Mouse (Mus musculus) MEL-GATA-1-ER (cell line): ENCODE data around the gene Cadps2.

Source experiments
- DNase-seq: peaks from one replicate; pipeline ENCODE4 v3.0.0-alpha.2; 2012; ENCODE audit warnings: low read depth; ENCODE audit errors: extremely low read depth

Cadps2 gene

DNA sequence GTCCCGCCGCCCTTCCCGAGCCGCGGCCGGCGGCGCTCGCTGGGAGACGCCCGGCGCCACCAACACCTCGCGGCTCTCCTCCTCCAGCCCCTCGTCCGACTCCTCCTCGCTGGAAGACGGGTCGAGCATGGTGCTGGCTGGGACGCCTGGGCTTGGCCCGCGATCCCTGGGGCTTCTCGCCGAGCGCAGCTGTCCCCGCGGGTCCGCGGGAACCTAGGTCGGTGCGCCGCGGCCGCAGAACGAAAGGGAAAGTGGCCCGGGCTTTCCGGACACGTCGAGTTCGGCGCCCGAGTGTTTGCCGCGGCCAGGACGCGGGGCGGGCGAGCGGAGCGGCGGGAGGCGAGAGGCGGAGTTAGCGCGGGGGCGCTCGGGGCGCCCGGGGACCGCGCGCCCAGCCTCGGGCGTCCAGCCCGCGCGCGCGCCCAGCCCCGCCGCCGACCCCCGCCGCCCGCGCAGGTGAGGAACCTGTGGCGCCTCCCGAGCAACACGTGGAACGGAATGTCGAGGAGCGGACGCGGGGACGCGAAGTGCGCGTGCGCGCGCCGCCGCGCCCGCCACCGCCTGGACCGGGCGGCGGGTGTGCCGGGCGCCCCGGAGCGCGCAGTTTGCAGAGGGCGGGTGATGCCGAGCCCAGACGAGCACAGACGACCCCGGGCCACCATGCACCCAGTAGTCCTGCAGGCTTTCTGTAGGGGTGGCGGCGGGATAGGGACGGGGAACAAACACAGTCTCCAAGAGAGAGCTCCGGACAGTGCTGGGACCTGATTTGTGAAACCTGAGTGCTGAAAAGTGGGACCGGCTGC lies at the start of gene Cadps2:
Gene Cadps2 (minus strand): TSS at position 413 of the 803 bp plus-strand sequence.
- DNase-seq: no peak

DNA sequence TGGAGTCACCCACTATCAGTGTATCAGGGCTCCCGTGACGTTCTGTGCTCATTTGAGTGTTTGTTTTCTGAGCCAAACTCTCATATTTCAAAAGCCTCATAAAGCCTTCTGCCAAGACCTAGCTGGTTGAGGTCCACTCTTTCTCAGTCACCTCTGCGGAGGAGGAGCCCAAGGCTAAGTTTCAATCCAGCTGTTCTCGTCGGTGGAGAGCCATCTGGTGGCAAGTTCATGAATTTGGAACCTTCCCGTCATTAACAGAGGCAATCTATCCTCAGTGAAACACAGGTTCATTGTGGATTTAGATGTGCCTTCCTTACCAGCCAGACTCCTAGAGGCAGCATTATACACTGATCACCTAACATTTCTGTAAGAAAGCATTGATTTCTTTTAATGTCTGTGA lies 47.2 kb upstream of the Cadps2 start:
- no peak for DNase-seq

DNA sequence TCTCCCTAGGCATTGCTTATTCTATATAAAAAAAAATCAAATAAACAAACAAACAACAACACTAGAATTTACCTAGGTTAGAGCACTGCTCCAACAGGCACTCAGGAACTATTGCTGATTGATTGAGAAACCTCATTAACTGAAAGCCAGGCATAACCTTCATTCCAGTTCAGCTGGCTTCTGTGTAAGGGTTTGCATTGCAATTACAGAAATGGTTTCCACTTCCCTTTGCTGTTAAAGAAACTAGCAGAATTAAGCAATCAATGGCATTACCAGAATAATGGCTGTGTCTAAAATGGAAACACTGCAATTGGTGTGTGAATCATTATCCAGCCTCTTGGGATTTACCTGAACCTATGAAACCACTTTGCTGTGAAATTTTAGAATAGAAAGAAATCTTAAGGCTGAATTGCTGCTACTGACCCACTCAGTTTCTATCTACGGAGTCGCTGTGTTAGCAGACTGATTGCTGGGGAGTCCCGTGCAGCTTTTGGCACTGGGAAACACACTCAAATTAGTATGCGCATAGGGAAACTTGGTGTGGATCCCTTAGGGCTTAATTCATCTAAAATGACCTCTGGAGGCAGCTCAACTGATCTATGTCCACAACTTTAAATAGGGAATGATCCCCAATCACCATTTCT lies 37.7 kb upstream of the Cadps2 start:
- no peak for DNase-seq

DNA sequence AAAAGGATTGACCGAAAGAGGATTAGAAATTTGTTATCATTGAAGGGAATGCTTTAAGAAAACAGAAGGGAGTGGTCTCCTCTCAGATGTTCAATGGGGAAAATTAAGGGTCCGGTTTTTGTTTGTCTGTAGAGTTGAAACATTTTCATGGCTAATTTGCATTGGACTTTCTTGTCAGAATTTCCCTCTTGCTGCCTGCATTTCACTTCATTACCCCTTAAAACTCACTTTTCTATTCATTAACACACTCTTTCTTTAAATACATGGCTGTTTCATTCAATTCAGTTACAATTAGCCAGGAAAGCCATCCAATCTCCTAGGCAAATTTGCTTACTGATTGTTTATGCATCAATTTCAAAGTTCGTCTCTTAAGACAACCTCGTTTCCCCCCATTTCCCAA lies 37.1 kb upstream of the Cadps2 start:
- DNase-seq: no peak

DNA sequence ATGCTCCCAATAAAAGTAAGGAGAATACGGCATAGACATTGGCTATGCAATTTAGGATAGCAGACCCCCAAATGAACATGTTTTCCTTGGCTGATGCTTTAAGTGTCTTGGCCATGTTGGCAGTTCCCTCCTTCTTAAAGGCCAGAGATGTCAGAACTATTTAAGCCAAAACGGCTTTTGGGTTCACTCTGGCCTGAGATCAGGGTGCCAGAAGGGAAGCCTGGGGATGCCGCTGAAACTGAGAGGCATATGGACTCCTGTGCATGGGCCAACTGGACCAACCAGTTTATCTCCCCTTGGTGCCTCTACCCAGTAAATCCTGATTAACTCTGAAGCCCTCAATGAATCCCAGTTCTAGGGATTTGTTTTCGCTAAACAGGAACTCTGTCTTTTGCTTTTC lies 34.6 kb upstream of the Cadps2 start:
- DNase-seq: no peak

DNA sequence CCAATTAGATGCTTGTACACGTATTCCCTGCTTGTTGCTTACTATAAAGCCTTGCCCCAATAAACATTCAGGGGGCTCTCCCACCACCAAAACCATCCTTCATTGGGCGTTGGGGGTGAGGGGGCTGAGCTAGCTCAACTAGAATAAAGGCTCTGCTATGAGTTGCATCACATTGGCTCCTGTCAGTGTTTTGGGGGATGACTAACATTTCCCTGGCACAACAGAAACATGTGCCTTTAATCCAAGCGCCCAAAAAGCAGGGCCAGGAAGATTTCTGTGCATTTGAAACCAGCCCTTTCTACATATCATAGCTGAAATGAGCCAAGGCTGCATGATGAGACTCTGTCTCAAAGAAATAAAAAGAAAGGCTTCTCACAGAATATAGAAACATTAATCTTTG lies 34.0 kb upstream of the Cadps2 start:
- no peak for DNase-seq

DNA sequence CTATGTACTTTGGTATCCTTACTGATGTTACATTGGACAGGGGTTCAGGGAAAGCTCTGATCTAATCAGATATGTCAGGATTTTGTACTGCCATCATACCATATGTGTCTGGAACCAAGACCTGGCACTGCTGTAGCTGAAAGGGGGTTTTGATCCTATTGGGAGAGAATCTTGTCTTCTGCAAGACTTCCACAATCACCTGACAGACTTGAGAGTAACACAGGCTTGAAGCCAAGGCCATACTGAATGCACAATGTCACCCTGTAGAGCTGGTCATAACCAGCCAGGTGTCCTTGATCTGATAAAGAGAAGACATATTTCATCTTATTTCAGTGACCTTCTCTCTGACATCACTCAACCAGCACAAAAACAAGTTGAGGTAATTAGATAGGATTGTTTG lies 30.8 kb upstream of the Cadps2 start:
- DNase-seq: no peak

DNA sequence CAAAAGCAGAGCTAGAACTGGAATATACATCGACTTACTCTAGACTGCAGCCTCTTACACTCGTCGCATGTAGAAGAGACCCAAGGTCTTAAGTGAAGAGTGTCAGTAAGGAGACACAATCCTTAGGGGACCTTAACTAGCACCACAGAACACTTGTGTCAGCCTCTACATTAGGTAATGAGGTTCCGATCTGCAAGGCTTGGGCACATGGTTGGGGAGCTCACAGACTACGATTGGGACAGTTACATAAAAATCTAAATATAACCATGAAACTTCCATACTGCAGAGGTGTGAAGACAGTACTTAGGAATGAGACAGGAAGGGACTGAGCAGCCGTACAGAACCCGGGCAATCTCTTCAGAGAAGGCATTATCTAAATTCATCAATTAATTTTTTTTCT lies 27.1 kb upstream of the Cadps2 start:
- no peak for DNase-seq

DNA sequence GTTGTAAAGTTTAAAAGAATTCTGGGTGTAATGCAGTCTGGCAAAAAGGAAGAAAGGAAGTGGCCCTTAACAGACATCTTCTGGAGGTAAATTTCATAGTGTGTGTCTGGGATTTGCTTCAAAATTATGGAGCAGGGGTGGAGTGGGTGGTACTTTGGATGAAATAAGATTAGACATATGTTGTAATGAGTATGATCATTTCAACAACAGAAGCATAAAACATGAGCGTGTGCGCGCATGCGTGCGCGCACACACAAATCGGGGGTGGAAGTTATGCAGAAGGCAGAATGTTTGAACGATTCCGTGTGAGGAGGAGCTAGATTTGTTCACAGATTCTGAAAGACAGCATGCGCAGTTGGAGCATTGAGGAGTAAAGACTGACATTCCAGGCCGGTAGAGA lies 14.2 kb upstream of the Cadps2 start:
- DNase-seq: no peak

DNA sequence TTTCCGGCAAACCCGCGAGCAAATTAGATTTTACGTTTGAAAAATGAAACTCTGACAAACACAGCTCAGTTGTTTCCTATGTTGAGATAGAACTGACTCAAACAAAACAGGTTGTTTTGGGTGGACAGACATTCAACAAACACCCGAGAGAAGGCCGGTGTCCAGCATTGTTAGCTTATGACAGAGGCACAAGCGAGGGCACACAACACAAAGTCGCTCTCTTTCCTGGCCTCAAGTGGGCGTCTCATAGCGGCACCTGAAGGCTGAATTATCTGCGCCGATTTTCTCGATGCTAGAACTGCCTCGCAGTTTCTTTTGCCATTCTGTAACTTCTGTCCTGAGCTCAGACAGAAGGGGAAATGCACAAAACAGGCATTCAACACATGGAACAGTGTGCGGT lies 780 bp upstream of the Cadps2 start:
- DNase-seq: no peak

DNA sequence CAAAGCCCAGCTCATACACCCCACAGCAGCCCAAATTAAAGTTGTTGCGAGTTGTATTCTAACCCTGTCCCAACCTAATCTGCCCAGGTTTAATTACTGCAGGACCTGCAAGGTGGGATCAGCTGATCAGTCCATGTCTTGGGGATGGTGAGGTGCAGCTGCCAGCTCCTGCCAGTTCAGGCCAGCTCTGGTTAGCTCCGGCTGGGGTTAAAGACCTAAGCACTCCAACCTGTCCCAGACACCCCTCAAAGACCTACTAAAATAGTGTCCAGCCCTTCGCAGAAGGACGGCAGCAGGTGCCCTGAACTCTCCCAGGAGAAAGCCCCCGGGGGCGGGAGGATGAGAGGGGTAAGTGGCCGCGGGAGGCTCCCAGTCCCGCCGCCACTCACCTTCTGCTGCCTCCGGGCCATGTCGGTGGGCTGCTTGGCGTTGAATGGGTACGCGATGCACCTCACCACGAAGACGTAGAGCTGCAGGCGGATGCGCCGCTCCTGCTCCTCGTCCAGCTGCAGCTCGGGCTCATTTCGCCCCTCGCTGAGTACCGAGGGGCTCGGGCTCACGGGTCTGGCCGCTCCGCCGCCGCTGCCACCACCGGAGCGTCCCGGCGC lies 716 bp downstream of the Cadps2 start:
- no peak for DNase-seq

DNA sequence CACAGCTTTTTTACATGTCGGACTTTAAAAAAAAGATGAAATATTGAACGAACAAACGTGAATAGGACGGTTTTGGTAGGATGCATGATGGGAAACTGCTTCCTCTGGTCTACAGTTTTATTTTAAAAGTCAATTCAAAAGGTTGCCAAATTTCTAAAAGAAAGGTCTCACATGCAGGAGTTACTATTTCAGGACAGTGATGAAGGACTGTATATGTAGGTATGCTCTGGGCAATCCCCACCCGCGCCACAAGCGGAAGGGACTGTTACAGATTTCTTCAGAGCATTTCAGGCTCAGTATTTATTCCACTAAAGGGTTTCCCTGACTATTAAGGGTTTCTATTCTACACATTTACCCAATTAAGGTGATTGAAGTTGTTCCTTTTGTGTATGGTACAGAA lies 1.6 kb downstream of the Cadps2 start:
- no peak for DNase-seq

DNA sequence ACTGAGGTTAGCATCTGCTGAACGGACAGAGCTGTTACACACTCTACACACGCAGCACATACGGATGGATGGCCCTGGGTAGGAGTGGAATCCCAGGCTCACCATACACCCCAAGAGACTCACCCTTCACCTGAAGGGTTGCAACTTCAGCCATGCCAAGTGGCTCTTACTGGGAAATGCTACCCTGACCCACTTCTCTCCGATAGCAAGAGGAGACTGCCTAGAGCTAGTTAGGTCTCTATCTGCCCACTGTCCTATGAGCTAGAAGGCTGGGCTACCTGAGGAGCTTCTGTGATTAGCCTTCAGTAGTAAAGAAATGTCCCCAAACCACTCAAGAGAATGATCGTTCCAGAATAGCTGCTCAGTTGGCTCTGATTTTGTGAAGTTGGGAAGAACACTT lies 2.1 kb downstream of the Cadps2 start:
- DNase-seq: no peak

DNA sequence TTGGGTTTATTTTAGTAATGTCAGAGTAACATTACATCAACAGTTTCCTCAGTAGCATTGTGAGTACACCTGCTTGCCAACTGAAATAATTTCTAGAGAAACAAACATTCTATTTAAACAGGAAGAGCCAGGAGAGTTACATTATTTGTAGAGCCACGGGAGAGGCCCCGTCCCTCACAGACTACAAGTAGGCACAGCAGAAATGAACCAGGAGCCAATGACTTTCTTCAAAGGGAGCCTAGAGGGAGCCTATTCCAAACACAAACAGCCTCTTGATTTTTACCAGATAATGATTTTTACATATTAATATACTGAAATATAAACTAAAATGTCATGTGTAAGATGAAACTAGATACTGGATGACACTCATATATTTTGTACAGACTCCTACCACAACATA lies 2.5 kb downstream of the Cadps2 start:
- DNase-seq: no peak

DNA sequence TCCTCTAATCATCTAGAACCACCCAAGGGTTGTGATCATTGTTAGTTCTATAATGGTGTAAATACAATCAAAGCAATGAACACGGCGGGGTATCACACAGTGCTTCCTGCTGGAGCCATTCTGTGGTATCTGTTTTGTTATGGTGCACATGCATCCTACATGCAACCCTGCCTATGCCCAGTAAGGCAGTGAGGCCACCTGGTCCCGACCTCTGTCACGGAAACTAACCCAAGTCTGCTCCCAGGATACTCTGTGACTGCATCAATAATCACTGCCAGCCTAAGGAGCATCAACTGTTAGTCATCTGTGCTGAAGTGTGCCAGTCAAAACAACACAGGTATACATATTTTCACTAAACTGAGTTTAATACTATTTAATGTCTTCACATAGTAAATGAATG lies 3.7 kb downstream of the Cadps2 start:
- DNase-seq: no peak

DNA sequence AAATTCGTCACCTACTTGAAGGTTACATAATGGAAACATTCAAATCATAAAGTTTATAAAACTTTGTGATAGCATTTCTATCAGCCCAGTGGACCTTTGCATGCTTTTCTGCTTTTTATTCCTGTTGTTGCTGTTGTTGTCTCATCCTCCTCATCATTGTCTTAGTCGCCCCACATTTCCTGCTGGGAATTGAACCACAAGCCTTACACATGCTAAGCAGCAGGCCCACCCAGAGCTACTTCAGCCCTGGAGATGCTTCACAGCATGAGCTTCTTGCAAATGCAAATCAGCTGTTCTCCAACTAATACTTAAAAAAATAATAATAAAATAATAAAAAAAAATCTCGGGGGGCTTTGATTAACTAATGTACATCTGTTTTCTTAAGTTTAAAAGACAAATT lies 8.5 kb downstream of the Cadps2 start:
- DNase-seq: no peak

DNA sequence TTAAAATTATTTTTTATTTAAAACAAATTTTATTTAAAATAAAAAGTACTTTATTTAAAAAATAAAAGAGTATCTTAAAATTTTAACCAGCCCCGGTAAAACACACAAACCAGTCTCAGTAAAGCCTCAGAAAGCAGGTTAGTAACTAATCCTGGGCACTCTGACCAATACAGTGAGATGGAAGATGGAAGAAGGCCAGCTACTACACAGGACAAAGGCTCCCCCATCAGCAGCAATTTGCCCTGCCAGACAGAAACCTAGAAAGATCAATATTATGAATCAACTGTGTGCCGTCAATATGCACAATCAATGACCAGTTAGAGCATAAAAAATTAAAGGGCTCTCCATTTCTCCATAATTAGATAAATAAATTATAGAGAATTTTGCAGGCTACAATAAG lies 9.9 kb downstream of the Cadps2 start:
- DNase-seq: no peak

DNA sequence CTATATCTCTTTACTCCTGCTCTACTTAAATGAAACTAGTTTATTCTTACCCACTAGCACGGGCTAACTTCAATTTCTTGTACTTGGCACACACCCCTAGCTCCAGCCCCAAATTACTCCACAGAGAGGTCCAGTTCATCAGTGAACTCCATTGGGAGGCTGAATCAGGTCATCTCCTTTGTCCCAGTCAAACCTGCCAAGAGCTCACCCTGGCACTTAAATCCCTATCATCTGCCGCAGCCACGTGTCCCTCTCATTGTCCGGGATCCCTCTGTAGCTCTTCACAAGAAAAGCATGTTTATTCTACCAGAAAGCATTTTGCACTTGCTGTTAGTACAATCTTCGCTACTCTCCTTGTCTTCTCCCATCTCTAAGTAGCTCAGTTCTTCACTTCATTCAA lies 17.4 kb downstream of the Cadps2 start:
- DNase-seq: no peak

DNA sequence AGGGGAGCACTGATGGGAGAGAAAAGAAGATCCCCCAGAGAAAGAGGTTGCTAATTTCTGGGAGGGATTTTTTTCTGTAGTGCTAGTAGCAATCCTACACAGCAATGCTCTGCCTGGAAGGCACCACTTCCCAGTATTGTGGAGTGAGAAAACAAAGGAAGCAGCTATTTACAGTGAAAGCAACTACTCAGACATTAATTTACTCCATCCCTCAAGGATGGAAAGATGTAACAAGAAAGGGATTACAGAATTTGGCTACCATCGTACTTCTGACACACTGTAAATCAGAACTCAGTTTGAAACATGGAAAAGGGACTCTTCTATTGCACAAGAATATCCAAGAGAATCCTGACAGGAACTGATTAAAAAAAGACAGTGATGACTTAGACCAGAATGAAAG lies 29.1 kb downstream of the Cadps2 start:
- DNase-seq: no peak

DNA sequence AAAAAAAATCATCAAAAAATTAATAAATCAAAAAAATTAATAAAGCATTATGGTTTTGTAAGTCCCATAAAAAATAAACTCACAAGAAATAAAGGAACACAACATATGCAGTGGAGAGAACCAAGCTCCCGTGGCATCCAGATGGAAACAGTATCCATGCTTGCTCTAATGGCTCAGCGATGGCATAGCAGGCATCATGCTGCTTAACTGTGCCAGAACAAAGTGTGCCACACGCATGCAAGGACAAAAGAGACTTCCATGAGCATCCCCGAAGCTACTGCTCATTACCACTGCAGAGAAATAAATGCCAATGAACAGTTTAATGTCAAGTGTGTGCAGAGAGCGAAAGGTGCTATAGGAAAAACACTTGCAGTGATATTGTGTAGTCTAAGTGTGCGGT lies 29.9 kb downstream of the Cadps2 start:
- DNase-seq: no peak

DNA sequence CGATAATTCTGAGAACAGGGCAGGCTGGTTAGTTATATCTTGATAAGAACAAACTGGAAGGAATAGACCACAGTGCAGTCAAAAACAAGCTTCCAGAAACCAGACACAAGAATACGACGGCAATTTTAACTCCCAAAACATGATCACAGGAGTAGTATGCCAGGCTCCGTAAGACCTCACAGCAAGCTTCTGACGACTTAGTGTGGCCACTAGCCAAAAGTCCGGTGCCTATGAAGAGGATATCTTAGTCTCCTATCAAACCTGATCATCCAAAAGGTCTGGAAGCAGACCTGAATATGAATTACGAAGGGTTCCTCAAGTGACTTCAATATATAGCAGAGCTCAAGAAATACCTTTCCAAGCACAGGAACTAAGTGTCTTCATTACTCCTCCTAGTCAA lies 33.9 kb downstream of the Cadps2 start:
- no peak for DNase-seq

DNA sequence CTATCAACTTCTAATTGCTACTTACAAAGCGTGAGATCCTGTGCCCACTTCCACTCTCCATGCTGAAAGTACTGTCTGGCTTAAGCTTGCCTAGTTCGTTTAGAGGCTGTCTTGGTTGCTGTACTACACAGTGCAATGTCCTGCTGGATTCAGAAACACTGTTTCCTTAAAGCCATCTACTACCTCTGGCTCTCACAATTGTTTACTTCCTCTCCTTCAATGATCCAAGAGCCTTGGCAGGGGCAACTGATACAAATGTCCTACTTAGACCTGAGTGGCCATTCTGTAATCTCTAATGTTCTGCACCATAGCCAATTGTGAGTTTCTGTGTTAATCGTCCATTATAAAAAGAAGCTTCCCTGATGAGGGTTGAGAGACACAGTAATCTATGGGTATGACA lies 47.4 kb downstream of the Cadps2 start:
- no peak for DNase-seq

DNA sequence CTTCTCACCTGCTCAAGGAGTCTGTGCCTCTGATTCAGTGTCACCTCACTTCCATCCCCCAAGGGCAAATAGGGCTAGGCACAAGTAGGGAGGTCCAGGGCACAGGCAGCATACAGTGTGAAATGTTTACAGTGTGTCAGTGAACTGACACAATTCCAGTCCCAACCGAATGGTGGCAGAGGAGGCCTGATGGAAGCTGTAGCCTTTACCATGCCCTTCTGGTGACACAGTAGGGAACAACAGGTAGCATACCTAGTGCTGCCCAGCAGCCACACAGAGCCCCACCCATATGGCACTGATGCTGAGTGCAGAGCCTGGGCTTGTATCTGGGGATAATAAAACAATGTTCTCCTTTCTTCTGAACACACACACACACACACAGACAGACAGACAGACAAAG lies 61.6 kb downstream of the Cadps2 start:
- no peak for DNase-seq
